Mouse (Mus musculus): ENCODE measurements around the gene Rasgrp2.

Gene Rasgrp2

GRCm38 (mm10) chr19:6399285-6400095 is at the start of gene Rasgrp2:
Gene Rasgrp2 (plus strand): TSS chr19:6399340.
- no peak for DNase-seq (ENCODE audit: low read depth)

DNA sequence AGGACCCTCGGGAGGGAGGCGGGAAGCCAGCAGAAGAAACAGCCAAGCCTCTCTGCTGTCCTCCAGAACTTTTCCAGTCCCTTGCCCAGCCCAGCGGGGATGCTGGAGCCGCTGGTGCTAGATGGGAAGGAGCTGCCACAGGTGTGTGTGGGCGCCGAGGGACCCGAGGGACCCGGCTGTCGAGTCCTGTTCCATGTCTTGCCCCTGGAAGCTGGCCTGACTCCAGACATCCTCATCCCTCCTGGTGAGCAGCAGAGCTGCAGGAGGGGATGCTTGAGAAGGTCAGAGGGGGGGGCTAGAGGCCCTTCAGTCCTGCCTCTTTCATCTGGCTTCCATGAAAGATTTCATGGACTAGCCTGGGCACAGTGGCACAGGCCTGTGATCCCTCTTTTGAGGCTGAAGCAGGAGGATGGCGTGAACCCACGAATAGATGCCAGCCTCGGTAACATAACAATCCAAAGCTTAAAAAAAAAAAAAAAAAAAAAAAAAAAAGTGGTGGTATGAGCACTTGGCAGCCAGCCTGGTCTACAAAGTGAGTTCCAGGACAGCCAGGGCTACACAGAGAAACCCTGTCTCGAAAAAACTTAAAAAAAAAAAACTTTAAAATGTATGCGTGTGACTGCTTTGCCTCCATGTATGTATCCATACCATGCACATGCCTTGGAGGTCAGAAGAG is 47.6 kb upstream of the Rasgrp2 start:
- DNase-seq (ENCODE audit: low read depth): no peak

DNA sequence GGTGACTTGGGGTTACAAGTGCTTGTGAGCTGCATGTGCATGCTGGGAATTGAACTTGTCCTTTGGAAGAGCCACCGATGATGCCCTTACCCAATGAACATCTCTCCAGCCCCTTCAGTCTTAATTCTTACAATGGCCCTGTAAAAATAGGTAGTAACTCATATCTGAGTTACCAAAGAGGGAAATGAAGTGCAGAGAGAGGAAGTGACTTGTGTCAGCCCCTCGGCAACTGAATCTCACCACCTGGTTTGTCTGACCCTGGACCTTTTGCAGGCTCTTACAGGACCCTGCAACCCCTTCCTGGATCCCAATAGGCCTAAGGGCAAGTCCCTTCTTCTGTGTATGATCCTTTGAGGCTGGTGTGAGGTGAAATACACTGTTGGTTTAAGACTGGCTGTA is 47.0 kb upstream of the Rasgrp2 start:
- DNase-seq (ENCODE audit: low read depth): no peak

- DNase-seq (ENCODE audit: low read depth): no peak
Observed at GRCm38 (mm10) chr19:6354030-6354429, 45.1 kb upstream of the Rasgrp2 start.

GRCm38 (mm10) chr19:6361291-6361690 is 37.8 kb upstream of the Rasgrp2 start:
- DNase-seq (ENCODE audit: low read depth): no peak

GRCm38 (mm10) chr19:6363091-6363410 is 36.1 kb upstream of the Rasgrp2 start:
- DNase-seq (ENCODE audit: low read depth): no peak

- DNase-seq (ENCODE audit: low read depth): peak; percentile 100
Observed at GRCm38 (mm10) chr19:6363411-6364240, 35.5 kb upstream of the Rasgrp2 start, which contains the start of gene Sf1. Gene Sf1 (plus strand): TSS chr19:6363690.

DNA sequence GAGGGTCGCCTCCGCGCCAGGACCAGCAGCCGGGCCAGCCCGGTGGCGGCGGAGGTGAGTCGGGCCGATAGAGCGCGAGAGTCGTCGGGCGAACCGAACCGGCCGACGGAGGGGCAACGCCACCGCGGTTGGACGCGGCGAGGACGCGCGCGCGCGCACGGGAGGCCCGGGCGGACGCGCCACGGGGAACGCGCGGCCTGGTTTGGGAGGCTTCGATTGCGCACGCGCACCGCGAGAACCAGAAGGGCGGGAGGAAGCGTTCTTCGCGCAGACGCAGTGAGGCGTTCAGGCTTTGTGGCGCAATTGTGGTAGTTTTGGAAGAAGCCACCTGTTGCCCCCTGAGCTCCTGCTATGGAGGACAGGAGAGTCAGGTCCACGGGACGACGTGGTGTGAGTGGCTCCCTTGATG is 34.8 kb upstream of the Rasgrp2 start:
- DNase-seq (ENCODE audit: low read depth): peak; percentile 47

DNA sequence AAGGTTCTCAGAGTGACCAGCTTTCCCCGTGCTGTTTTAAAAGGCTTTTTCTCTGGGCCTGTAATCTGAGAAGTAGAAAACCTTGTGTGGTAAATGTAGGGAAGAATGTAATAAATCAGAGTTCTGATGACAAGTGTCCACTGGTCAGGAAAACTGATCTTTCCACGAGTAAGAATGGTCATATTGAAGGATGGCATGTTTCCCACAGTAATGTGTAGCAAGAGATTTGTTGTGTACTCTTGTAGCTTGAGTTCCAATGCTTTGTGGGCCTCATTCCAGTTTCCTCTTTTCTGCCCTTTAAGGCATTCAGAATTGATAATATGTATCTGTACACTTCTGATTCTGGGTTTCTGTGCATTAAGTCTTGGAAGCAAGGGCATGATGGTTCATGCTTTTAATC is 34.3 kb upstream of the Rasgrp2 start:
- no peak for DNase-seq (ENCODE audit: low read depth)

DNA sequence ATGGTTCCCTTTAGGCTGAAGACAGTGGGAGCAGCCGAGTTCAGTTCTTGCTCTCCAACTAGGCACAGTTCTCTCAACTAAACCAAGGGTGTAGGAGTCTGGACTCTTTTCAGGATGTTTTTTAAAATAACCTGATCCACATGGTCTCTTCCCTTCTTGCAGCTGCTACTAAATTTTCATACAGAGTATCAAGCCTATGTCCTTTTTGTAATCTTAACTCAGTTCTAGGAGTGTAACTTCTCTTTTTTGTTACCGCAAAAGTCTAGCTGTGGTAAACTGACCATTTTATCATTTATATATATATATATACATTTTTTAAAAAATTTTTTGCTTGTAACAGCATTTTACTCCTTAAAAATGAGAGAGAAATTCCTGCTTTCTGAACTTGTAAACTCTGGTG is 29.0 kb upstream of the Rasgrp2 start:
- DNase-seq (ENCODE audit: low read depth): no peak

DNA sequence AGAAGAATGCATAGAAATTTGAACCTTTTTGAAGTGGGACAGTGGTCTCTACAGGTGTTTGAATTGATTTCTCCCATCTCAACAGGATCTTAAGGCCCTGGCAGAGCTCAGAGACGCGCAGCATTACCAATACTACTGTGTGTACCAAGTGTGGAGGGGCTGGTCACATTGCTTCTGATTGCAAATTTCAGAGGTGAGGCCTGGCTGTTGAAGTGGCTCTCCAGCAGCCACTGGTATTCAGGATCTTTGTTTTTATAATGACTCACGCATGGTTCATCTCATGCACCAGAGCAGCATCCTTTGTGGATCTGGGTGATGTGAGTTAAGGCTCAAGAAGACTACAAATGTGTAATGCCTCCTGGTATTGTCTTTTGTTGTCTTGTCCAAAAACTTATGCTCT is 26.7 kb upstream of the Rasgrp2 start:
- no peak for DNase-seq (ENCODE audit: low read depth)

DNA sequence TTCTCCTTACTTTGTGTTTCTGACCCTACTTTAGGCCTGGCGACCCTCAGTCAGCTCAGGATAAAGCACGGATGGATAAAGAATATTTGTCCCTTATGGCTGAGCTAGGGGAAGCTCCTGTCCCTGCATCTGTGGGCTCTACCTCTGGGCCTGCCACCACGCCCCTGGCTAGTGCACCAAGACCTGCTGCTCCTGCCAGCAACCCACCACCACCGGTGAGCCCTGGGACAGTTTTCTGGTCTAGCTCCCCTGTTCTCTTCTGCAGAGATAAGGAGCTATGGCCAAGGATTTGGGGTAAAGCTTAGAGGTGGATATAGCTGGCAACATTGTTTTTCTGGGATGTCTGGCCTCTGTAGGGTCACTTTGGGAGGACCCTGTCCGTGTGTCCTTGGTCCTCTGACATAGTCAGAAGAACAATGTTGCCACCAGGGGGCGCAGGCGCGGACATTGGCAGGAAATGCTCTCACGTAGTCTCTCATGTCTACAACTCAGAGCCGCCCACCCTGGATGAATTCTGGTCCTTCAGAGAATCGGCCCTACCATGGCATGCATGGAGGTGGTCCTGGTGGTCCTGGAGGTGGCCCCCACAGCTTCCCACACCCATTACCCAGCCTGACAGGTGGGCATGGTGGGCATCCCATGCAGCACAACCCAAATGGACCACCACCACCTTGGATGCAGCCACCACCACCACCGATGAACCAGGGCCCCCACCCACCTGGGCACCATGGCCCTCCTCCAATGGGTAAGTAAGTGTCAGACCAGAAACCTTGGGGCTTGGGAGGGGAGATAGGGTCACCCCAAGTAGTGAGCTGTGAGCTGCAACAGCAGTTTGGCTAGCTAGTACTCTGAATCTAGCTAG is 25.4 kb upstream of the Rasgrp2 start:
- DNase-seq (ENCODE audit: low read depth): no peak

- no peak for DNase-seq (ENCODE audit: low read depth)
Observed at GRCm38 (mm10) chr19:6374571-6374970, 24.6 kb upstream of the Rasgrp2 start.

DNA sequence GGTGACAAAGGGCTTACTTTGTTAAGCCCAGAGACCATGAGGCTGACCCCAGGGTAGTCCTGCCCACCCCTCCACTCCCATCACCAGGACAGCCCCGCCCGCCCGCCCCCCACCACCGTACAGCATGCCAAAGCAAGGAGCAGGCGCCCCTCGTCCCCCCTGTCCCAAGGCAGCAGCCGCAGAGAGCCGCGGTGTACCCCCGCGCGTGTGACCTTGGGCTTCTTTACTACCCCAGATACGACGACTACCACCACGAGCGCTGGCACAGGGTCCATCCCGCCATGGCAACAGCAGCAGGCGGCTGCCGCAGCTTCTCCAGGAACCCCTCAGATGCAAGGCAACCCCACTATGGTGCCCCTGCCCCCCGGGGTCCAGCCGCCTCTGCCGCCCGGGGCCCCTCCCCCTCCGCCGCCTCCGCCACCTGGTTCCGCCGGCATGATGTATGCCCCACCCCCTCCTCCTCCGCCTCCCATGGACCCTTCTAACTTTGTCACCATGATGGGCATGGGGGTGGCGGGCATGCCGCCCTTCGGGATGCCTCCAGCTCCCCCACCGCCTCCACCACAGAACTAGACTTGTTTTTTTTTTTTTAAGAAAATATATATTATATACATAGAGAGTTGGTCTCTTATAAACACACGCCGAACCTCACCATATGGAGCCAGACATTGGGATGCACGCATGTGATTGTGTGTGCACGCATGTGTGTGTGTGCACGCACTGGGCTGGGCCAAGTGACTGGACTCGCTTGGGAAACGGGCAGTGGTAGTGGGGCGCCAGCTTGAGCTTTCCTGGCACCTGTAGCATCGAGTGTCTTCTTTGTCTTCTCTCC is 23.5 kb upstream of the Rasgrp2 start:
- no peak for DNase-seq (ENCODE audit: low read depth)

DNA sequence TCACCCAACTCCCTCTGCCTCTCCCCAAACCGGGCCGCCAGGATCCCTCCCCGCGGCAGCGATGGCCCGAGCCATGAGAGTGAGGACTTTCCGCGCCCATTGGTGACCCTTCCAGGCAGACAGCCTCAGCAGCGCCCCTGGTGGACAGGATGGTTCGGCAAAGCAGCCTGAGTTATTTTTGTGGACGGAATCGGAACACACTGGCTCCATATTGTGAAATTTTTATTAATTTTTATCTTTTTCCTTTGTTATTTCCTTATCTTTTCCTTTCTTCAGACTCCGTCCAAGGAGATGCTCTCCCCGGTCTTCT is 22.9 kb upstream of the Rasgrp2 start:
- DNase-seq (ENCODE audit: low read depth): no peak

DNA sequence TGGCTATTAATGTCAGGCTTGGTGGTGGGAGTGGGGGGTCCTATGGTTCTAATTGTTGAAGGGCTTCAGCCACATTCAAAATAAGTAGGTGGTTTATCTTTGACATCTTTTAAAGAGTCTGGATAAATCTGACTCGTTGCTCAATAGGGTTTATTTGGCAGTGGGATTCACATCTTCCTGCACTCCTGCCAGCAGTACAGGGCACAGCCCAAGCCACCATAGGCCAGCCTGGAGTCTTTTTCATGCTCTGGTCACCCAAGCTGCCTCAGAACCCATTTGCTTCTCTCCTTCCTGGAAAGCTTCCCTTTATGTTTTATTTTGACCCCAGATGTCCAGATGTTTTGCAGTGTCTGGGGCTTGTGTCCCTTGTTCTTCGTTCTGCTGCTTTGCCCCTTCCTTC is 22.5 kb upstream of the Rasgrp2 start:
- DNase-seq (ENCODE audit: low read depth): no peak

- no peak for DNase-seq (ENCODE audit: low read depth)
Observed at GRCm38 (mm10) chr19:6377327-6378040, 21.7 kb upstream of the Rasgrp2 start.

- DNase-seq (ENCODE audit: low read depth): no peak
Observed at GRCm38 (mm10) chr19:6380411-6381166, 18.6 kb upstream of the Rasgrp2 start.

DNA sequence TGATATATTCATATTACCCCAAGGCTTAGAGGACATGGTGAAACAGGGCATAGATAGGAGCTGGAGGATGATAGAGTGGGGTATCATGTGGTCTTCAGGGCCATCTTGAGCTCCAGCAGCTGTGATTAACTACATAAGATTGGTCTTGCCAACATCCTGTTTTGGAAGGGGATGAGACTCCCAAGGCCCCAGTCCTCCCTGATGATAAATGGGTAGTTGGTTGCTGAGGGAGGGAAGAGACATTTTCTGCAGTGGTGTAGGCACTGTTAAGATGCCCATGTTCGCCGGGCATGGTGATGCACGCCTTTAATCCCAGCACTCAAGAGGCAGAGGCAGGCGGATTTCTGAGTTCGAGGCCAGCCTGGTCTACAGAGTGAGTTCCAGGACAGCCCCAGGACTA is 17.9 kb upstream of the Rasgrp2 start:
- no peak for DNase-seq (ENCODE audit: low read depth)
